Mouse (Mus musculus): ENCODE data around the gene Sag. TPM values are rescaled to one million over a fixed set of nuclear protein-coding genes. Genes with fewer than 3 reads are reported as not detected.

Gene Sag
- 1 to 10 TPM; 1.9 to 2.1 TPM for total RNA-seq (2021)
- long read RNA-seq, partial matches to known transcripts = 1 of 3 reads
- long read RNA-seq, other reads (novel, unspliced or antisense) = 2 of 3 reads

- no peak for DNase-seq (ENCODE audit: low spot score in 2 of 2)
These were observed at the start of gene Sag for GRCm38 (mm10) chr1:87803576-87803975. Gene Sag (plus strand): TSS chr1:87803680.

GRCm38 (mm10) chr1:87755641-87756470, 47.6 kb upstream of the Sag start, which contains the start of gene Atg16l1:
Gene Atg16l1 (plus strand): TSS chr1:87755870.
- DNase-seq (ENCODE audit: low spot score in 2 of 2) = peak; percentile 95 to 97

- no peak for DNase-seq (ENCODE audit: low spot score in 2 of 2)
These were observed 39.7 kb upstream of the Sag start for GRCm38 (mm10) chr1:87763821-87764220.

- DNase-seq (ENCODE audit: low spot score in 2 of 2) = no peak
These were observed 37.7 kb upstream of the Sag start for GRCm38 (mm10) chr1:87765741-87766140.

GRCm38 (mm10) chr1:87766233-87766632, 37.2 kb upstream of the Sag start:
- no peak for DNase-seq (ENCODE audit: low spot score in 2 of 2)

DNA sequence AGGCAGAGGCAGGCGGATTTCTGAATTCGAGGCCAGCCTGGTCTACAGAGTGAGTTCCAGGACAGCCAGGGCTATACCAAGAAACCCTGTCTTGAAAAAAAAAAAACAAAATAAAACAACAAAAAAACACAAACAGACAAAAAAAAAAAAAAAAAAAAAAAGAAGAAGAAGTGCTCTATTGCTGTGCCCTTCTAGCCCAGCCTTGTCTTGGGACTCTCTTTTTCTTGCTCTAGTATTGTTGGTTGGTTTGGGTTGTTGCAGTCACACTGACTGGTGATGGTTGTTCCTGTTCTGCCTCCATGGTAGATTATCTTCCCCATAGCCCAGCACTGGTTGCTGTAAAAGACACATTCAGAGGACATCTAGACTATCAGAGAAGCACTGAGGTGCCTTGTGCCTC, 34.2 kb upstream of the Sag start:
- DNase-seq (ENCODE audit: low spot score in 2 of 2) = no peak

DNA sequence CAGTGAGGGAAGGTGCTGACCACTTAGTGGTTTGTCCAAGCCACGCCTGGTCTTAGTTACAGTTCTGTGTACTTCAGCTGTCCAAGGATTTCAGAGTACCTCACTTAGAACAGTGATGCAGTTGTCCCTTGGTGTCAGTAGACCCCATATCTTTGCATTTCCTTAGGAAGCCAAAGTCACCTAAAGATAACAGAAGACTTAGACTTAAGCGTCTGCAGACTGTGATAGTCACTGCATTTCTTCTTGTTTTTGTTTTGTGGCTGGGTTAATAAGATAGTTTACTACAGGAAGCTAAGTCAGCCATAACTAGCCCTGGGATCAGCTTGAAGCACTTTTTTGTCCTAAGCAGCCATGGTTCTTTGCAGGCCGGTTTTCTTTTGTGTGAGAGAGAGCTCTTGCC, 33.0 kb upstream of the Sag start:
- DNase-seq (ENCODE audit: low spot score in 2 of 2) = no peak

DNA sequence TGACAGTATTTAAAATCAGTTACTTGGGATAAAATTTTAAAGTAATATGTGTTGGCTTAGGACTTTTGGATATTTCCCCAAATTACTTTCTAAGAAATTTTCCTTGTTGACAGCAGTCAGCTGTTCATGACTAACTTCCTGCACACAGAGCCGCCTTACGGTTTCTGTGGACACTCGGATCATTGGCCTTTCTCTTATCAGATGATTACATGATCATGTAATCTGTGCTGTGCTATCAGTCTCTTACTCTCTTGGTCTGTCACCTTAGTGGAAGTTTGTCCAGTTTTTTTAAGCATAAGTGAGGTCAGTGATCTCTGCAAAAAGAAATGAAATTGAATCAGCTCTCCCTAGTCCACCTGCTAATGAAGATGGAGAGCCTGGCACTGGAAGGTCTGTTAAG, 31.8 kb upstream of the Sag start:
- DNase-seq (ENCODE audit: low spot score in 2 of 2) = no peak

- no peak for DNase-seq (ENCODE audit: low spot score in 2 of 2)
These were observed 30.1 kb upstream of the Sag start for GRCm38 (mm10) chr1:87773336-87773735.

- DNase-seq (ENCODE audit: low spot score in 2 of 2) = no peak
These were observed 28.6 kb upstream of the Sag start for GRCm38 (mm10) chr1:87774845-87775244.

DNA sequence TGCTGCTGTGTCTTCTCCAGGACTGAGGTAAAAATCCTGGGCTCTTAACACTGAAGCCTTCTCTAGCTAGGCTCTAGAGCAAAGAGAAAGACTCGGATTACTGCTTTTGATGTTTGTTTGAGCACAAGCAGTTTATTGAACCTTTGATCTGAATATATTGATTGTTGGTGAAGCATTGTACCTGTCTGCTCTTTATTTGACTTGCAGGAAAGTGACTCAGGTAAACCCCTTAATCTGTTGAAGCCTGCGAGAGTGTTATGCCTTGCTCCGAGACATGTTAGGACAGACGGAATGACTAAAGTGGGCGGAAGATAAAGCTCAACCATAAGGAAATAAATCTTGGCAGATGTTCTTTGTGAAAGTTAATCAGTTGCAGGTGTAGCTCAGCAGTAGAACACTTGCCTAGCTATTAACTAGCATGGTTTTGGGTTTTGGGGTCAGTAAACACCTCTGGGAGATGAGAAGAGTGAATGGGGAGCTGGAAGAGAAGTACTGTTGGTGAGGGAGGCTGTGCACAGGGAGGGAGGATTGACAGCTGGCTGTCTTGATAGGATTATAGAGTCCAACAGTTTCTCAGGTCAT, 24.2 kb upstream of the Sag start:
- no peak for DNase-seq (ENCODE audit: low spot score in 2 of 2)

- DNase-seq (ENCODE audit: low spot score in 2 of 2) = no peak
These were observed 17.8 kb upstream of the Sag start for GRCm38 (mm10) chr1:87785703-87786102.

DNA sequence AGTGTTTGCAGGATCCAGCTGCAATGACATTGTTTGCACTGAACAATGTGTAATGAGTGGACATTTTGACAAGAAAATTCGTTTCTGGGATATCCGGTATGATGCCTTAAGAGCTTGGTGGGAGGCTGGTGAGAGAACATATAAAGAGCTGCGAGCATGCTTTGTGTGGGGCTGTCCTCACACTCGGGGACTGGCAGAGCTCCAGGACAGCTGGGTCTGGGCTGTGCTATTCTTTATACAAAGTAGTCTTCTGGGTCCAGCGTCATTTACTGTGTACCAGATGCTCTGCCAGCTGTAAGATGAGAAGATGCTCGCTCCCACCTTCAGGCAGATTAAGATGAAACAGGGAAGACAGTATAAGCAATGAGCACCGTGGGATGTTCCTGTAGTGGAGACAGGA, 17.2 kb upstream of the Sag start:
- peak; percentile 66 to 76 for DNase-seq (ENCODE audit: low spot score in 2 of 2)

DNA sequence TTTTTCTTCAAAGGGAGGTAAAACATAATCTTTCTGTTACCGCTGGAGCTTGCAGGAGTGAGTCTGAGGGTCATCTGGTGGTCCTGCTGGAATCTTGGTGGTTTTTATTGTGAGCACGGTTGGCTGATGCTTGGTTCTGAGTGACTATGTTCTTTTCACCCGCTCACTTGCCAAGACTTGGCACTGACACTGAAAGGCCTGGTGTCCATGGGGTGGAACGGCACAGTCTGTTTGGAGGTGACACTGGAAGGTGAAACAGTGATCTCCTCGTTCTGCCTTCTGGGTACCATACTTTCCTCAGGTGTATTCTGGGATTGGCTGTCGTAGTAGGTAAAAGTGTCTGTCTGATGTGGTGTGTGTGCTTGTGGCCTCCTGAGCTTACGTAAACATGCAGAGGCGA, 13.8 kb upstream of the Sag start:
- no peak for DNase-seq (ENCODE audit: low spot score in 2 of 2)

- no peak for DNase-seq (ENCODE audit: low spot score in 2 of 2)
These were observed 10.9 kb upstream of the Sag start for GRCm38 (mm10) chr1:87792438-87793137.

DNA sequence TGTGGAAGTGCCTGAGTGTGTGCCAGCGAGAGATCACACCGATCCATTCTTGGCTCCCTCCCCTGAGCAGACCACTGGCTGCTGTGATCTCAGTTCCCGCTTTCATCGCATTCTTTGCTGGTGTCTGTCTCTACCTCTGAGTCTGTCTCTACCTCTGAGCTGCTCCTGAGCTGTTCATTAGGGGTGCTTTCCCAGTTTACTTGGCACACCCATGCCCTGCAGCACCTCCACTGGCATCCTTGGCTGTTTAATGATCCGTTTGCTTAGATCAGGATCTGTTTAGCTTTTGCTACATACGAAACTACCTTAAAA, 10.4 kb upstream of the Sag start:
- no peak for DNase-seq (ENCODE audit: low spot score in 2 of 2)

GRCm38 (mm10) chr1:87797702-87798101, 5.8 kb upstream of the Sag start:
- DNase-seq (ENCODE audit: low spot score in 2 of 2) = no peak

DNA sequence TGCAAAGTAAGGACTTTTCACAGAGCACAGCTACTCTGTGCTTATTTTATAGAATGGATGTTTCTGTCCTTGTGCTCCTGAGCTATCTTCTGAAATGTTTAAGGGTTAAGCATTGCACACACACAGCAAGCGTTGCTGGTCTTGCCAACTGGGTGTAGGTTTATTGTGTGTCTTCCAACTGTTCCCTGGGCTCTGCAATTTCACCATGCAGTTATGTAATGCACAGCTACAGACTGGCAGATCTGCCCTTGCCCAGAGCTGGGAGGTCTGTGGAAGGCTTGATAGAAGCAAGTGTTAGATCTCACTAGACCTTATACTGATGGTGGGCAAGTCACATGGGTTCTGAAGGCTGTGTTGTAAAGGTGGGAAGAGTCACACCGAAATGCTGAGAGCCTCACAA, 5.2 kb upstream of the Sag start:
- DNase-seq (ENCODE audit: low spot score in 2 of 2) = peak; percentile 60 to 80

DNA sequence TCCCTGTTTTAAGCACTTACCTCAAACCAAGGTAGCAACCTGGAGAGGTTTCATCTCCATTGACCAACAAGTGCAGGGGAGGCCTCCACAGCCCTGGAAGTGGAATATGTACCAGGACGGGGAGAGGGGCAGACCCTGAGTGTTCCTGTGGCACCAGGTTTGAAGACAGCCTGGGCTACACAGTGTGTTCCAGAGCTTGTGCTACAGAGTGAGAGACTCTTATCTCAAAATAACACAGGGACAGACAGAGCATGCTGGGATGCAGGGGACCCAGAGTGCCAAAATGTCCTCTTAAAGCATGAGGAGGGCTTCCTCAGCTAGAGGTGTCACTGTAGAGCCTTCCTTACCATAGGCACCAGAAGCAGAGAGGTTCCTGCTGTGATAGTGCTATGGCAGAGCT, 4.3 kb downstream of the Sag start:
- no peak for DNase-seq (ENCODE audit: low spot score in 2 of 2)

- DNase-seq (ENCODE audit: low spot score in 2 of 2) = no peak
These were observed 7.9 kb downstream of the Sag start for GRCm38 (mm10) chr1:87811391-87811790.

DNA sequence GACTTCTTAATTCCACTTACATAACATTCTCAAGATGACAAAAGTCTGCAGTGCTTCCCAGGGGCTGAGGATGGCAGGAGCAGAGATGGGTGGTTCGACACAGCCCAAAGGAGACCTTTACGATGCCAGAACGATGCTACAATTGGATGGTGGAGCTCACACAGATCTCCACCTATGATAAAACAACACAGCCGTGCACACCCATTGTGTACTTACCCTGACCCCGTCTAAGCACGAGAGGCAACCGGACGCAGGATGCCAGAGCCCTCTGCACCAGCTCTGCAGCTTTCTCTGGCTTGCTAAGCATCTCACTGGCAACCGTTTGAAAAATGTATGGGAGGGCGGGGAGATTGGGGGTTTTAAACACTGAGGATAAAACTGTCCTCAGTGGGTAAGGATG, 8.6 kb downstream of the Sag start:
- DNase-seq (ENCODE audit: low spot score in 2 of 2) = no peak

- peak; percentile 80 to 90 for DNase-seq (ENCODE audit: low spot score in 2 of 2)
These were observed 9.7 kb downstream of the Sag start for GRCm38 (mm10) chr1:87813155-87813554.
